Mouse (Mus musculus) spleen, adult 18-20 months (tissue): ENCODE results near the gene Atg9b.
"Not testable (repeated sequence)": the region's sequence is repeated elsewhere in the genome, so short reads cannot be mapped to it uniquely, and the experiment has no call there.

Experiments
- DNase-seq, 2 experiments: peaks; one replicate each; pipeline ENCODE4 v3.0.0; 2022; ENCODE audit warnings: mixed read lengths in 2 of 2

The Atg9b gene

GRCm38 (mm10) chr5:24404594-24405360 lies 12.8 kb upstream of the Atg9b start:
- DNase-seq, result no peak

GRCm38 (mm10) chr5:24401969-24402368 lies 10.0 kb upstream of the Atg9b start:
- no peak for DNase-seq

GRCm38 (mm10) chr5:24400911-24401605 lies 9.1 kb upstream of the Atg9b start:
- no peak for DNase-seq

GRCm38 (mm10) chr5:24400362-24400761 lies 8.4 kb upstream of the Atg9b start:
- no peak for DNase-seq

GRCm38 (mm10) chr5:24399686-24400085 lies 7.7 kb upstream of the Atg9b start:
- no peak for DNase-seq

GRCm38 (mm10) chr5:24396254-24396653 lies 4.3 kb upstream of the Atg9b start:
- DNase-seq, result not testable (repeated sequence)

- peak; percentile 84 to 91 for DNase-seq
Measured at GRCm38 (mm10) chr5:24394165-24394894, 2.4 kb upstream of the Atg9b start.

GRCm38 (mm10) chr5:24393392-24393997 lies 1.6 kb upstream of the Atg9b start, which contains the start of gene Abcb8:
Gene Abcb8 (plus strand): TSS chr5:24393663.
- DNase-seq, result peak; percentile 63 to 83

GRCm38 (mm10) chr5:24392724-24393123 lies 781 bp upstream of the Atg9b start:
- no peak for DNase-seq

- DNase-seq, result no peak
Measured at GRCm38 (mm10) chr5:24389658-24390020, 2.3 kb downstream of the Atg9b start.

GRCm38 (mm10) chr5:24389011-24389657 lies 2.8 kb downstream of the Atg9b start:
- no peak for DNase-seq

GRCm38 (mm10) chr5:24388246-24388915 lies 3.6 kb downstream of the Atg9b start:
- no peak for DNase-seq

- DNase-seq, result no peak
Measured at GRCm38 (mm10) chr5:24387264-24388241, 4.4 kb downstream of the Atg9b start.

- DNase-seq, result no peak
Measured at GRCm38 (mm10) chr5:24385887-24386550, 5.9 kb downstream of the Atg9b start.

GRCm38 (mm10) chr5:24385374-24385773 lies 6.6 kb downstream of the Atg9b start:
- DNase-seq, result no peak

- DNase-seq, result peak in 1 of 2 experiments; percentile 13
Measured at GRCm38 (mm10) chr5:24384407-24384806, 7.5 kb downstream of the Atg9b start.

- peak; percentile 74 to 85 for DNase-seq
Measured at GRCm38 (mm10) chr5:24383026-24383859, 8.7 kb downstream of the Atg9b start.

- DNase-seq, result no peak
Measured at GRCm38 (mm10) chr5:24381988-24382387, 10.0 kb downstream of the Atg9b start.

- no peak for DNase-seq
Measured at GRCm38 (mm10) chr5:24381486-24381885, 10.5 kb downstream of the Atg9b start.
